Mouse (Mus musculus): Measurements from ENCODE around the gene Ccs.

- TF ChIP-seq CTCF (IDR thresholded peaks at IDR 0.05; ENCODE audit: borderline replicate concordance, control insufficient read depth, extremely low read depth, insufficient read depth, low read length, poor library complexity) (no peak), POLR2A (IDR thresholded peaks at IDR 0.05; ENCODE audit: control insufficient read depth, extremely low read depth, insufficient read depth, low read length, poor library complexity) (no peak)
Observed at GRCm38 (mm10) chr19:4786313-4786712, 52.8 kb downstream of the Ccs start.
